Mouse (Mus musculus) ovary, adult 18-20 months (tissue): ENCODE results near the gene Ptcra.

Source experiments
- DNase-seq: peaks from one replicate; pipeline ENCODE4 v3.0.0; 2022; ENCODE audit warnings: low spot score, mixed read lengths

Ptcra gene

GRCm38 (mm10) chr17:46725273-46725672 lies 38.2 kb downstream of the Ptcra start:
- no peak for DNase-seq

GRCm38 (mm10) chr17:46724477-46725084 lies 38.9 kb downstream of the Ptcra start:
- no peak for DNase-seq

- no peak for DNase-seq
Observed at GRCm38 (mm10) chr17:46721077-46721476, 42.4 kb downstream of the Ptcra start.

GRCm38 (mm10) chr17:46714756-46715481 lies 48.6 kb downstream of the Ptcra start:
- no peak for DNase-seq

- DNase-seq = no peak
Observed at GRCm38 (mm10) chr17:46713849-46714248, 49.7 kb downstream of the Ptcra start.

GRCm38 (mm10) chr17:46712442-46712841 lies 51.1 kb downstream of the Ptcra start:
- no peak for DNase-seq

GRCm38 (mm10) chr17:46711612-46712271 lies 51.8 kb downstream of the Ptcra start:
- DNase-seq = no peak

- peak; percentile 84 for DNase-seq
Observed at GRCm38 (mm10) chr17:46710959-46711597, 52.4 kb downstream of the Ptcra start, which contains the start of gene Pex6. Gene Pex6 (plus strand): TSS chr17:46711463.

- DNase-seq = no peak
Observed at GRCm38 (mm10) chr17:46706375-46707089, 57.0 kb downstream of the Ptcra start.
